Mouse (Mus musculus): ENCODE data around the gene Arhgef26. TPM values are rescaled to one million over a fixed set of nuclear protein-coding genes. Genes with fewer than 3 reads are reported as not detected.

Arhgef26 gene
- total and polyA plus RNA-seq, 2 experiments from 2014 or later: 16.5 to 26.7 TPM

DNA sequence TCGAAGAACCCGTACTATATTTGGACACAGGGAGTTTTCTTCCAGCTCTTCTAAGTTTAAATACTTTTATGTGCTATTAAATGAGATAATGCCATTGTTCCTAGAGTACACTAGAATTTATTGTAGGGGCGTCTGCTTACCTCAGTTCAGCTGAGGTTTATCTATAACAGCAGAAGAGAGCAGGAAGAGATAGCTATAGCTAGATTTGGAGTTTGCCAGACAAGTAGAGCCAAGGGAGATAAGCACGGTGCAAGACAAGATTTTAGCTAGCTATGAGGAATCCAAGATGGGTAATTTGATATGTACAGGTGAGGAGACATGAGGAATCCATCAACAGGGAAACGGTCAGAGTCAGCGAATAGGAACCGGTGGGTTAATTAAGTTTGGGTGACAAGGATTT is 108.1 kb downstream of the Arhgef26 start:
- DNase-seq (ENCODE audit: low spot score) (no peak), ATAC-seq (ENCODE audit: low FRiP score) (no peak)
- 93% methylated on average over 7 of the region's 7 CpGs for WGBS
- no peaks in the 10 kb centered on the region for H3K27me3 ChIP-seq (ENCODE audit: insufficient read depth, low read length)
- no peak overlapping the region for H3K4me3 ChIP-seq (ENCODE audit: low read depth, low read length)
- H3K4me2 ChIP-seq (ENCODE audit: low read depth, low read length, poor library complexity, severe bottlenecking): no peak overlapping the region
- H3K9ac ChIP-seq (replicated peaks; ENCODE audit: low read length, poor library complexity, severe bottlenecking): no peak overlapping the region
- no peaks in the 10 kb centered on the region for H3K9me3 ChIP-seq (ENCODE audit: low read length)
- H3K36me3 ChIP-seq (ENCODE audit: insufficient read depth, low read length): no peaks in the 10 kb centered on the region
- H3K4me1 ChIP-seq (ENCODE audit: insufficient read depth, low read length): no peaks in the 10 kb centered on the region
- TF ChIP-seq CTCF (IDR thresholded peaks at IDR 0.05): no peak
- no peak overlapping the region for H3K27ac ChIP-seq (ENCODE audit: low read depth, low read length)

- TF ChIP-seq CTCF (IDR thresholded peaks at IDR 0.05): no peak
- DNase-seq (ENCODE audit: low spot score) (no peak), ATAC-seq (ENCODE audit: low FRiP score) (no peak)
- Histone ChIP-seq H3K27ac (ENCODE audit: low read depth, low read length) (no peak overlapping the region), H3K4me2 (ENCODE audit: low read depth, low read length, poor library complexity, severe bottlenecking) (no peak overlapping the region), H3K27me3 (ENCODE audit: insufficient read depth, low read length) (no peaks in the 10 kb centered on the region), H3K4me3 (ENCODE audit: low read depth, low read length) (no peak overlapping the region), H3K9me3 (ENCODE audit: low read length) (no peaks in the 10 kb centered on the region), H3K4me1 (ENCODE audit: insufficient read depth, low read length) (no peaks in the 10 kb centered on the region), H3K9ac (replicated peaks; ENCODE audit: low read length, poor library complexity, severe bottlenecking) (no peak overlapping the region), H3K36me3 (ENCODE audit: insufficient read depth, low read length) (no peaks in the 10 kb centered on the region)
- 75% methylated on average over 8 of the region's 8 CpGs for WGBS
Observed at GRCm38 (mm10) chr3:62447151-62447550, 109.0 kb downstream of the Arhgef26 start.

DNA sequence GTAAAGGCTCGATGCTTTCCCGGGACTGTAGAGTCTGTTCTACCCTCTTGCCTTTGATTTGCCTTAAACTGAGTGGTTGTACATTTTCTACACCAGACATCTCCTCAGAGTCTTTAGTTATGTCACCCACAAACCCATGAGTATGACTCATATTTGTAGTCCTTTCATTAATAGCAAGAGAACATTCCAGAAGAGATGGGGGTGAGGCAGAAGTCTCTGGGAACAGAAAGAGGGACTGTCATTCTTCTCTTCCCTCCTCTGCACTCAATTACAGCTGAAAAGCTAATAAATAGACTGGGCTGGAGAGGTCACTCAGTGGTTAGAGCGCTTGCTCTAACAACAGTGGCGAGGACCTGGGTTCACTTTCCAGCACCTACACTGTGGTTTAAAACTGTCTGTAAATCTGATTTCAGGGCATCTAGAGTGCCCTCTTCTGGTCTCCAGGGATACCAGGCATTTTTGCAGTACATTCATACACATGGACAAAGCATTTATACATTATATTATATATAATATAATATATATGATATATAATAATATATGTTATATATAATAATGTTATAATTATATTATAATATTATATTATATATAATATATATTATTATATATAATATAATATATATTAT is 111.8 kb downstream of the Arhgef26 start:
- ATAC-seq (ENCODE audit: low FRiP score): no peak
- TF ChIP-seq CTCF (IDR thresholded peaks at IDR 0.05): peak; percentile 24; the same call in 1 of the 2 replicates
- H3K27ac ChIP-seq (ENCODE audit: low read depth, low read length): no peak overlapping the region
- H3K4me2 ChIP-seq (ENCODE audit: low read depth, low read length, poor library complexity, severe bottlenecking): no peak overlapping the region
- H3K36me3 ChIP-seq (ENCODE audit: insufficient read depth, low read length): no peaks in the 10 kb centered on the region
- DNase-seq (ENCODE audit: low spot score): no peak
- no peak overlapping the region for H3K9ac ChIP-seq (replicated peaks; ENCODE audit: low read length, poor library complexity, severe bottlenecking)
- no peaks in the 10 kb centered on the region for H3K4me1 ChIP-seq (ENCODE audit: insufficient read depth, low read length)
- whole genome bisulfite sequencing: 92% methylated on average over 4 of the region's 4 CpGs
- H3K4me3 ChIP-seq (ENCODE audit: low read depth, low read length): no peak overlapping the region
- H3K27me3 ChIP-seq (ENCODE audit: insufficient read depth, low read length): no peaks in the 10 kb centered on the region
- H3K9me3 ChIP-seq (ENCODE audit: low read length): no peaks in the 10 kb centered on the region

GRCm38 (mm10) chr3:62452961-62453360 is 114.8 kb downstream of the Arhgef26 start:
- Histone ChIP-seq H3K4me2 (ENCODE audit: low read depth, low read length, poor library complexity, severe bottlenecking) (no peak overlapping the region), H3K9me3 (ENCODE audit: low read length) (no peaks in the 10 kb centered on the region), H3K36me3 (ENCODE audit: insufficient read depth, low read length) (no peaks in the 10 kb centered on the region), H3K4me3 (ENCODE audit: low read depth, low read length) (no peak overlapping the region), H3K27me3 (ENCODE audit: insufficient read depth, low read length) (no peaks in the 10 kb centered on the region), H3K27ac (ENCODE audit: low read depth, low read length) (no peak overlapping the region), H3K9ac (replicated peaks; ENCODE audit: low read length, poor library complexity, severe bottlenecking) (no peak overlapping the region), H3K4me1 (ENCODE audit: insufficient read depth, low read length) (no peaks in the 10 kb centered on the region)
- ATAC-seq (ENCODE audit: low FRiP score) (no peak), DNase-seq (ENCODE audit: low spot score) (no peak)
- no peak for TF ChIP-seq CTCF (IDR thresholded peaks at IDR 0.05)
- WGBS: 42% methylated on average over 4 of the region's 4 CpGs

DNA sequence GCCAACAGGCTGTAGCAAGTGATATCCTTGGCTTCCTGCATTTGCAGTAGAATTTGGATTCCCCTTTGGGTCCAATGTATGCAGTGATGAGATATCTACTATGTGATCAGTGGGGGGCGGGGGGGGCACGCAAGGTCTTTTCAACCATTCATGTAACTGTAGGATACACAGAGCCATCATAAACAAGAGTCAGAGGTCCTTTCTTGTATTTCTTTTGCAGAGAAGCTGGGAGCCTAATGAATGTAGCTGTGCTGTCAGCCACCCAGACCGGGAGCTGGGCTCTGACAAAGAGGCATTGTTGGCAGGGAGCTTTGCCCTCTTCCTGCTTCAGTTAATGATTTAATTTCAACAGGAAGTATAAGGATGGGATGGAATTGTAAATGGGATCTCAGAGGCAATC is 116.0 kb downstream of the Arhgef26 start:
- no peaks in the 10 kb centered on the region for H3K36me3 ChIP-seq (ENCODE audit: insufficient read depth, low read length)
- no peaks in the 10 kb centered on the region for H3K4me1 ChIP-seq (ENCODE audit: insufficient read depth, low read length)
- peak overlapping the region; percentile 27; the same call in 1 of the 2 replicates for H3K27ac ChIP-seq (ENCODE audit: low read depth, low read length)
- H3K9me3 ChIP-seq (ENCODE audit: low read length): no peaks in the 10 kb centered on the region
- no peak for TF ChIP-seq CTCF (IDR thresholded peaks at IDR 0.05)
- H3K4me2 ChIP-seq (ENCODE audit: low read depth, low read length, poor library complexity, severe bottlenecking): no peak overlapping the region
- DNase-seq (ENCODE audit: low spot score): peak; percentile 50
- H3K9ac ChIP-seq (replicated peaks; ENCODE audit: low read length, poor library complexity, severe bottlenecking): no peak overlapping the region
- H3K4me3 ChIP-seq (ENCODE audit: low read depth, low read length): no peak overlapping the region
- ATAC-seq (ENCODE audit: low FRiP score): no peak
- H3K27me3 ChIP-seq (ENCODE audit: insufficient read depth, low read length): no peaks in the 10 kb centered on the region
- 28% methylated on average over 3 of the region's 3 CpGs for WGBS

- TF ChIP-seq CTCF (IDR thresholded peaks at IDR 0.05): peak; percentile 7; the same call in 1 of the 2 replicates
- no peak overlapping the region for H3K4me3 ChIP-seq (ENCODE audit: low read depth, low read length)
- ATAC-seq (ENCODE audit: low FRiP score) (peak; percentile 84), DNase-seq (ENCODE audit: low spot score) (peak; percentile 87)
- no peak overlapping the region; the same call in 1 of the 2 replicates for H3K27ac ChIP-seq (ENCODE audit: low read depth, low read length)
- H3K9ac ChIP-seq (replicated peaks; ENCODE audit: low read length, poor library complexity, severe bottlenecking): no peak overlapping the region
- WGBS: 32% methylated on average over 1 of the region's 1 CpGs
- no peaks in the 10 kb centered on the region for H3K27me3 ChIP-seq (ENCODE audit: insufficient read depth, low read length)
- no peaks in the 10 kb centered on the region; the same call in 1 of the 2 replicates for H3K36me3 ChIP-seq (ENCODE audit: insufficient read depth, low read length)
- no peaks in the 10 kb centered on the region for H3K4me1 ChIP-seq (ENCODE audit: insufficient read depth, low read length)
- H3K4me2 ChIP-seq (ENCODE audit: low read depth, low read length, poor library complexity, severe bottlenecking): no peak overlapping the region
- H3K9me3 ChIP-seq (ENCODE audit: low read length): no peaks in the 10 kb centered on the region
Observed at GRCm38 (mm10) chr3:62455854-62456253, 117.7 kb downstream of the Arhgef26 start.
